Comparison of ENCODE assay signal across 9 mouse cellular contexts in the genomic region with DNA sequence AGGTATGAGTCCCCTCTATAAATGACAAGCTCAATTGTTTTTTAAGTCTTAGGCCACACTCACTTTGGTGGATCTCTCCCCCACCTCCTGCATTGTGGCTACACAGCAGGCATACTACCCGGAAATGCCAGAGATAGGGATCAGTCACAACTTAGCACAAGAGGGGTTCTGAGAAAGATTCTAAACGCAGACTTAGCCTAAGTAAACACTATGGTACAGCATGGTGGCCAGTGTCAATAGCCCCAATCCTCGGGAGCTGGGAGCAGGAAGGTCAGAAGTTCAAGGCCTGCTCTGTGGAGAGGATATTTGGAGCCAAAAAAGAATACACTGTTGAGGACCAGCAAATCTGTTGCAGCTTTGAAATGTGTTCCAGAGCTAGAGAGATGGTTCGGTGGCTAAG. TPM values are rescaled to one million over a fixed set of nuclear protein-coding genes. Genes with fewer than 3 reads are reported as not detected.
A peak's percentile ranks its signal among the peaks of the same experiment; 100 is the strongest.
DNase-seq lines count a peak whose midpoint lies in the region; ATAC-seq and TF ChIP-seq lines count a peak whose summit lies in the region.
"Had no signal": no experiment of that assay in that cellular context is flagged by ENCODE, and none has a peak within 500 bp of the region (broad histone marks: within the 10 kb centered on the region; RNA-seq: fewer than 3 reads in every experiment).

No protein-coding gene starts in this region.

- peak; percentile 29 for DNase-seq in CD4-positive, CD25-positive, alpha-beta regulatory T cell, adult 2 months (ENCODE audit: low read depth, low spot score)
- DNase-seq in testis, postnatal 14 days (ENCODE audit: low spot score) = no peak
- DNase-seq in stomach, postnatal 0 days (ENCODE audit: low spot score) = no peak
- DNase-seq in right cerebral cortex, postnatal 14 days = no peak
- DNase-seq: cerebellum, postnatal 36 days had no signal

- H3K4me1 ChIP-seq in testis, adult 2 months (ENCODE audit: control insufficient read depth, insufficient read depth, low read length) = peaks cover 7% of the 10 kb centered on the region
- H3K4me1 ChIP-seq in limb, embryonic 15.5 days = peaks cover 24% of the 10 kb centered on the region
- peaks cover 13% of the 10 kb centered on the region for H3K4me1 ChIP-seq in stomach, postnatal 0 days (replicated peaks; ENCODE audit: control insufficient read depth, insufficient read depth)

- 46% methylated on average over 4 of the region's 4 CpGs for WGBS in limb, embryonic 15.5 days
- WGBS in stomach, postnatal 0 days = 25% methylated on average over 4 of the region's 4 CpGs

- no peak for TF ChIP-seq POLR2A in testis, adult 2 months (IDR thresholded peaks at IDR 0.05; ENCODE audit: control insufficient read depth, low read depth, low read length)

- H3K9ac ChIP-seq in limb, embryonic 15.5 days = peak overlapping the region; percentile 93
- peak overlapping the region; percentile 94 for H3K9ac ChIP-seq in stomach, postnatal 0 days (ENCODE audit: low read length)

- H3K9me3 ChIP-seq in limb, embryonic 15.5 days = no peaks in the 10 kb centered on the region
- H3K9me3 ChIP-seq in stomach, postnatal 0 days (ENCODE audit: control insufficient read depth, low read length) = no peaks in the 10 kb centered on the region

- no peak for TF ChIP-seq CTCF in testis, adult 2 months (IDR thresholded peaks at IDR 0.05; ENCODE audit: control insufficient read depth, insufficient read depth, insufficient replicate concordance, low read depth, low read length)
- no peak for TF ChIP-seq CTCF in stomach, postnatal 0 days (IDR thresholded peaks at IDR 0.05; ENCODE audit: low read depth)

- ATAC-seq in CD4-positive, CD25-positive, alpha-beta regulatory T cell, adult 4 months = no peak
- ATAC-seq in limb, embryonic 15.5 days (ENCODE audit: insufficient number of reproducible peaks, low FRiP score, low TSS enrichment, low read depth) = no peak
- no peak for ATAC-seq in stomach, postnatal 0 days (ENCODE audit: low FRiP score, low TSS enrichment)
- ATAC-seq in activated CD4-positive, CD25-positive, alpha-beta regulatory T cell, adult 4 months = no peak

- H3K4me2 ChIP-seq in limb, embryonic 15.5 days = peak overlapping the region; percentile 79
- peak overlapping the region; percentile 86 for H3K4me2 ChIP-seq in stomach, postnatal 0 days (replicated peaks; ENCODE audit: low read depth)

- H3K27ac ChIP-seq in testis, adult 2 months (ENCODE audit: control insufficient read depth, insufficient read depth, low read depth, low read length) = no peak overlapping the region
- H3K27ac ChIP-seq in limb, embryonic 15.5 days = 0 out of 2 replicates have a peak overlapping the region, but pooled peaks have one; percentile 2
- H3K27ac ChIP-seq in stomach, postnatal 0 days (replicated peaks) = no peak overlapping the region

- no peaks in the 10 kb centered on the region for H3K27me3 ChIP-seq in testis, adult 2 months (ENCODE audit: control insufficient read depth, insufficient read depth, low read length)
- no peaks in the 10 kb centered on the region for H3K27me3 ChIP-seq in limb, embryonic 15.5 days
- H3K27me3 ChIP-seq in stomach, postnatal 0 days (ENCODE audit: control insufficient read depth, insufficient read depth, low read length) = no peaks in the 10 kb centered on the region

- TF ChIP-seq EP300 in stomach, postnatal 0 days (optimal IDR thresholded peaks at IDR 0.05) = no peak

- peak overlapping the region; percentile 89 for H3K4me3 ChIP-seq in testis, adult 2 months (ENCODE audit: control insufficient read depth, low read depth, low read length)
- peak overlapping the region; percentile 98 for H3K4me3 ChIP-seq in limb, embryonic 15.5 days
- H3K4me3 ChIP-seq in stomach, postnatal 0 days (ENCODE audit: low read depth, low read length) = peak overlapping the region; percentile 88

- H3K36me3 ChIP-seq in testis, adult 2 months (ENCODE audit: control insufficient read depth, insufficient read depth, low read length) = no peaks in the 10 kb centered on the region
- peaks cover 20% of the 10 kb centered on the region for H3K36me3 ChIP-seq in limb, embryonic 15.5 days
- peaks cover 4% of the 10 kb centered on the region; the same call in 1 of the 2 replicates for H3K36me3 ChIP-seq in stomach, postnatal 0 days (ENCODE audit: control insufficient read depth, insufficient read depth, low read length)

RNA-seq across cellular contexts. Expression of a gene that starts 1.6 kb away (rescaled TPM):
- 10 to 100 TPM; 16.1 to 27.9 TPM for polyA plus RNA-seq in CD4-positive, CD25-positive, alpha-beta regulatory T cell, adult 4 months (2017; shearing (Covaris generic))
- 51.5 and 53.8 TPM in 2 replicates for polyA plus RNA-seq in testis, adult 2 months (2012; rRNA removed)
- polyA plus RNA-seq in limb, embryonic 15.5 days (2015; fragmentation: Nextera tagmentation; extraction: Ambion mirVana) = 20.6 and 28.0 TPM in 2 replicates
- 16.1 and 17.9 TPM in 2 replicates for polyA plus RNA-seq in stomach, postnatal 0 days (2015; fragmentation: Nextera tagmentation; extraction: Ambion mirVana)
- polyA plus RNA-seq in activated CD4-positive, CD25-positive, alpha-beta regulatory T cell, adult 4 months (2017; shearing (Covaris generic)) = 10 to 100 TPM; 14.4 to 24.7 TPM

RNA-seq across cellular contexts. Expression of a gene that starts 1.6 kb away (rescaled TPM):
- polyA plus RNA-seq in CD4-positive, CD25-positive, alpha-beta regulatory T cell, adult 4 months (2017; shearing (Covaris generic)) = 10 to 100 TPM; 24.9 to 34.0 TPM
- polyA plus RNA-seq in testis, adult 2 months (2012; rRNA removed) = 22.4 and 27.3 TPM in 2 replicates
- polyA plus RNA-seq in limb, embryonic 15.5 days (2015; fragmentation: Nextera tagmentation; extraction: Ambion mirVana) = 62.7 and 65.6 TPM in 2 replicates
- polyA plus RNA-seq in stomach, postnatal 0 days (2015; fragmentation: Nextera tagmentation; extraction: Ambion mirVana) = 29.7 and 29.8 TPM in 2 replicates
- polyA plus RNA-seq in activated CD4-positive, CD25-positive, alpha-beta regulatory T cell, adult 4 months (2017; shearing (Covaris generic)) = 10 to 100 TPM; 17.7 to 26.8 TPM

RNA-seq across cellular contexts. Expression of a gene that starts 22.9 kb away (rescaled TPM):
- 1 to 10 TPM; 8.4 to 9.8 TPM for polyA plus RNA-seq in CD4-positive, CD25-positive, alpha-beta regulatory T cell, adult 4 months (2017; shearing (Covaris generic))
- polyA plus RNA-seq in testis, adult 2 months (2012; rRNA removed) = 77.6 and 77.9 TPM in 2 replicates
- 27.4 and 28.0 TPM in 2 replicates for polyA plus RNA-seq in limb, embryonic 15.5 days (2015; fragmentation: Nextera tagmentation; extraction: Ambion mirVana)
- 10.6 and 11.8 TPM in 2 replicates for polyA plus RNA-seq in stomach, postnatal 0 days (2015; fragmentation: Nextera tagmentation; extraction: Ambion mirVana)
- 10 to 100 TPM; 12.3 to 13.4 TPM for polyA plus RNA-seq in activated CD4-positive, CD25-positive, alpha-beta regulatory T cell, adult 4 months (2017; shearing (Covaris generic))

RNA-seq across cellular contexts. Expression of a gene that starts 31.0 kb away (rescaled TPM):
- polyA plus RNA-seq in CD4-positive, CD25-positive, alpha-beta regulatory T cell, adult 4 months (2017; shearing (Covaris generic)) = 10 to 100 TPM; 60.2 to 68.1 TPM
- 6.4 and 6.7 TPM in 2 replicates for polyA plus RNA-seq in testis, adult 2 months (2012; rRNA removed)
- 51.7 and 53.8 TPM in 2 replicates for polyA plus RNA-seq in limb, embryonic 15.5 days (2015; fragmentation: Nextera tagmentation; extraction: Ambion mirVana)
- 42.3 and 42.4 TPM in 2 replicates for polyA plus RNA-seq in stomach, postnatal 0 days (2015; fragmentation: Nextera tagmentation; extraction: Ambion mirVana)
- 10 to 100 TPM; 51.8 to 71.5 TPM for polyA plus RNA-seq in activated CD4-positive, CD25-positive, alpha-beta regulatory T cell, adult 4 months (2017; shearing (Covaris generic))

RNA-seq across cellular contexts. Expression of a gene that starts 35.7 kb away (rescaled TPM):
- 10 to 100 TPM; 17.4 to 27.7 TPM for polyA plus RNA-seq in CD4-positive, CD25-positive, alpha-beta regulatory T cell, adult 4 months (2017; shearing (Covaris generic))
- 21.0 and 21.7 TPM in 2 replicates for polyA plus RNA-seq in testis, adult 2 months (2012; rRNA removed)
- polyA plus RNA-seq in limb, embryonic 15.5 days (2015; fragmentation: Nextera tagmentation; extraction: Ambion mirVana) = 40.3 TPM in 2 replicates
- 26.4 and 26.8 TPM in 2 replicates for polyA plus RNA-seq in stomach, postnatal 0 days (2015; fragmentation: Nextera tagmentation; extraction: Ambion mirVana)
- polyA plus RNA-seq in activated CD4-positive, CD25-positive, alpha-beta regulatory T cell, adult 4 months (2017; shearing (Covaris generic)) = 10 to 100 TPM; 17.9 to 22.1 TPM
